Mouse (Mus musculus) midbrain, embryonic 13.5 days (tissue): ENCODE results near the gene Krtap9-5. TPM values are rescaled to one million over a fixed set of nuclear protein-coding genes. Genes with fewer than 3 reads are reported as not detected.

Experiments used
- ATAC-seq: fragments of 200-750 bp; cut with Nextera tagmentation; 2 replicates; pipeline ENCODE4 v1.8.0; 2017; ENCODE audit warnings: mild to moderate bottlenecking, moderate TSS enrichment, moderate library complexity
- H3K27ac ChIP-seq: fragments of 300-500 bp; sonication (generic); 2 replicates; pipeline ENCODE4 v1.5.1; 2015; ENCODE audit warnings: inconsistent platforms, mild to moderate bottlenecking, moderate library complexity
- H3K27me3 ChIP-seq: fragments of 300-500 bp; sonication (generic); 2 replicates; pipeline ENCODE4 v1.6.1; 2015; ENCODE audit warnings: mild to moderate bottlenecking, inconsistent platforms
- H3K36me3 ChIP-seq: fragments of 300-500 bp; sonication (generic); 2 replicates; pipeline ENCODE4 v1.6.1; 2015; ENCODE audit warnings: mild to moderate bottlenecking, inconsistent platforms
- H3K4me1 ChIP-seq: fragments of 300-500 bp; sonication (generic); replicated peaks from 2 replicates; pipeline ENCODE4 v1.6.1; 2015; ENCODE audit warnings: inconsistent platforms
- H3K4me2 ChIP-seq: fragments of 300-500 bp; sonication (generic); replicated peaks from 2 replicates; pipeline ENCODE4 v1.6.1; 2015; ENCODE audit warnings: moderate library complexity, mild to moderate bottlenecking, inconsistent platforms
- H3K4me3 ChIP-seq: fragments of 300-500 bp; sonication (generic); replicated peaks from 2 replicates; pipeline ENCODE4 v1.5.1; 2015; ENCODE audit warnings: mild to moderate bottlenecking, inconsistent platforms
- H3K9ac ChIP-seq: fragments of 300-500 bp; sonication (generic); replicated peaks from 2 replicates; pipeline ENCODE4 v1.6.1; 2015; ENCODE audit warnings: mild to moderate bottlenecking, inconsistent platforms
- H3K9me3 ChIP-seq: fragments of 300-500 bp; sonication (generic); 2 replicates; pipeline ENCODE4 v1.6.1; 2016; ENCODE audit warnings: mild to moderate bottlenecking, inconsistent platforms
- WGBS: fragments of 180-500 bp; shearing (Covaris S2); methylation state at CpG from one replicate; pipeline ENCODE4 v1.1.7; 2015; 5-methylcytosine and 5-hydroxymethylcytosine counted together
- polyA plus RNA-seq: library from polyadenylated mRNA; unstranded; fragments of >200 nt; fragmentation: Nextera tagmentation; extraction: Ambion mirVana; gene quantifications from 2 replicates; pipeline ENCODE4 v1.2.1, GENCODE M21; 2015

Gene Krtap9-5
- polyA plus RNA-seq, 1 experiment from 2014 or later: not detected

DNA sequence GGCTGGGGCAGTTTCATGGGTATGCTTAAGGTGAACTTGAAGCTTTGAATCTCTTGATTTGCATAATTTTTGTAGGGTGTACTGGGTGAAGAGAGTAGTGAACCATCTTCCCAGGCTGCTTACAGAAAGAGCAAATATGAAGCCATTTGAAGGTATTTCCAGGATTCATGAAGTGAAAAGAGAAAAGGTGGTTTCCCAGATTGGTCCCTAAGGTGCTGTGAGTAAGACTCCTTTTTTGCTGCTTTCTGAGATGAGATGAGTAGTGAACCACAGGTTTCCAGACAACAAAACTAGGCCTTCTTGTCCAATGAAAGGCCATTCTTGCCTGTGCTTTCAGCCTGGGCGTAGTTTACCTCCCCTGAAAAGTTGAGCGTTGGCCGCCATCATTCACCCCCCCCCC lies 40.3 kb downstream of the Krtap9-5 start:
- Histone ChIP-seq H3K36me3 (no peaks in the 10 kb centered on the region), H3K27ac (no peak overlapping the region), H3K4me1 (no peaks in the 10 kb centered on the region), H3K9me3 (no peaks in the 10 kb centered on the region), H3K4me2 (no peak overlapping the region), H3K4me3 (no peak overlapping the region), H3K27me3 (no peaks in the 10 kb centered on the region), H3K9ac (no peak overlapping the region)
- WGBS: 92% methylated on average over 3 of the region's 3 CpGs
- ATAC-seq: no peak

DNA sequence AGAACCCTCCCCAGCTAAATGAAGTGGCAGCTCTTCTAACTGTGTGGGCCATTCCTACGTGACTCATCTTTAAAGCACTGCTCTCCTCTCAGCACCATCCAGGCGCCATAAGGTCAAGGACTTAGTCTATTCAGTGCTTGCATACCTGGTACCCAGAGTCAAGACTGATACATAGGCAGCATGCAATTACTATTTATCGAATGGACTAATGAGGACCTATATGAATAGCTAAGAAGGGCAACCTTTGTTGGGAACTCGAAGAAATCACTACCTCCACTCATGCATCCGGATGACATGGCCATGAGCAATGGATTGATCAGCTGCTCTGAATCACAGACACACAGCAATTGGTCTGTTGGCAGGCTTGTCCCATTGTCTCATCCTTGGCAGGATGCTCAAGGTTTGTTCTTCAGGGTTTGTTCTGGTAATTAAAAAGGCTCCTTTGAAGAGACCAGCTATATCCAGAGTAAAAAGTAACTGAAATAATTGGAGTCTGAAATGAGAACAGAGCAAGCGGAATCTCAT lies 41.7 kb downstream of the Krtap9-5 start:
- H3K4me1 ChIP-seq: 0 out of 2 replicates have a peak, but pooled peaks cover 3% of the 10 kb centered on the region
- no peak overlapping the region for H3K4me3 ChIP-seq
- no peaks in the 10 kb centered on the region for H3K9me3 ChIP-seq
- no peak for ATAC-seq
- WGBS: 85% methylated on average over 6 of the region's 6 CpGs
- H3K27me3 ChIP-seq: no peaks in the 10 kb centered on the region
- H3K27ac ChIP-seq: no peak overlapping the region
- no peak overlapping the region for H3K4me2 ChIP-seq
- no peak overlapping the region for H3K9ac ChIP-seq
- no peaks in the 10 kb centered on the region for H3K36me3 ChIP-seq

DNA sequence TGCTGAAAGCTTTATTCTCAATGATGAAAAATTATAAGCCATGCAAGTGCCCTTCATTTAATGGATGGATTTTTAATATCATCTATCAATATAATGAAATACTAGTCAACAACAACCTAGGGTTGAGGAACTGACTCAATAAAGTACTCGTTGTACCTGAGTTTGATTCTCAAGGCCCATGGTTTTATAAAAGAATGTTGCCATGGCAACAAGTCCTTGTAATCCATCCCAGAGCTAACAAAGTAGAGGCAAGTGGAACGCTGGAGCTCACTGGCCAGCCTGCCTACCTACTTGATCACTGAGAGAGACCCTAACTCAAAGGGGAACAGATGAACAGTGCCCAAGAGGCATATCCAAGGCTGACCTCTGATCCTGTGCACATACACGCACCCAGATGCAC lies 42.3 kb downstream of the Krtap9-5 start:
- Histone ChIP-seq H3K4me1 (0 out of 2 replicates have a peak, but pooled peaks cover 3% of the 10 kb centered on the region), H3K27me3 (no peaks in the 10 kb centered on the region), H3K9me3 (no peaks in the 10 kb centered on the region), H3K9ac (no peak overlapping the region), H3K27ac (no peak overlapping the region), H3K36me3 (no peaks in the 10 kb centered on the region), H3K4me3 (no peak overlapping the region), H3K4me2 (no peak overlapping the region)
- 68% methylated on average over 3 of the region's 3 CpGs for WGBS
- no peak for ATAC-seq

DNA sequence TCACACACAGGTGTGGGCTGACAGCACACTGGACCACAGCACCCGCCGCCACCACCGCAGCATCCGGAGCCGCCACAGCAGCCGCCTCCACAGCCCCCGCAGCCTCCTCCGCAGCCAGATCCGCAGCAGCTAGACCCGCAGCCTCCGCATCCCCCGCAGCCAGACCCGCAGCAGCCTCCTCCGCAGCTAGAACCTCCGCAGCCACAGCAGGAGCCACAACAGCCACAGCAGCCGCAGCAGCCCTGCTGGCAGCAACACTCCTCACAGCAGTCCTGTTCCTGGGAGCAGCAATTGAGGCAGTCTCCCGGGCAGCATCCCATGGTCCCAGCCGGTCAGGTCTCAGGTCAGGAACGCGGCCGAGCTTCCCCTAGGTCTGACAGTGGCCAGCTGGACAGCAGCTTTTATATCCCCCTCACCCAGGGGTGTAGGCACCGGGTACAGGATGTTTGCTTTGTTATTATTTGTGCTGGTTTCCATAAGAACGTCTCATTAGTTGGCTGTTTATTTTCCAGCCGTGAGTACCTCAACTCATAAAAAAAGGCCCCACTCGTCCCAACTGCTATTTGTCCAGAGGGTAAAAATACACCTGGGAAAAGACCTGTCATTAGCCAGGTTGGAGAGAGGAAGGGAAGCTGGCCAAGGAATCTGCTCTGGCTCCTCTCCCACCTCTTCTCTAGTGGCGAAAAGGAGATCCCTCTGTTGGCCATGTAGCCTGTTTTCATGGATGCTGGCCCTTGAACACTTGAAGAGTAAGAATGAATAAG lies 45.5 kb downstream of the Krtap9-5 start, which contains the start of gene Krtap17-1:
TSS of gene Krtap17-1 (minus strand) at position 375 of the 764 bp plus-strand sequence.
- Histone ChIP-seq H3K36me3 (no peaks in the 10 kb centered on the region), H3K27ac (no peak within 1 kb of the TSS), H3K4me2 (peak within 1 kb of the TSS; percentile 44), H3K4me1 (0 out of 2 replicates have a peak, but pooled peaks cover 3% of the 10 kb centered on the region), H3K9me3 (no peaks in the 10 kb centered on the region), H3K27me3 (no peaks in the 10 kb centered on the region), H3K4me3 (peak within 1 kb of the TSS; percentile 28), H3K9ac (0 out of 2 replicates have a peak within 1 kb of the TSS, but pooled peaks have one; percentile 46)
- 30% methylated on average over 26 of the region's 26 CpGs for WGBS
- ATAC-seq: no peak

DNA sequence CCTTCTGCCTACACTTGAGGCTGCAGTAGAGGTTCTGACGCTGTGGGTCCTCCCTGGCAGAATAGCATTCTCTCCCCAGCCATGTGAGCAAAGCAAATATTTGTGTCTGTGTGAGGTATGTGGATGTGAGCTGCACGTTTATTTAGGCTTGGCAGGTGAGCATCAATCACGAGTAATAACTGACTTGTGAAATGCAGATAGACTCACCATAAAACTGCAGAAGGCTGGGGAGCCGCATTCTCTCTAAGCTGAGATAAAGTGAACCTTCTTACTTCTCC lies 46.0 kb downstream of the Krtap9-5 start:
- Histone ChIP-seq H3K4me1 (0 out of 2 replicates have a peak, but pooled peaks cover 3% of the 10 kb centered on the region), H3K27me3 (no peaks in the 10 kb centered on the region), H3K9me3 (no peaks in the 10 kb centered on the region), H3K27ac (no peak overlapping the region), H3K4me2 (no peak overlapping the region), H3K4me3 (no peak overlapping the region), H3K9ac (no peak overlapping the region), H3K36me3 (no peaks in the 10 kb centered on the region)
- 78% methylated on average over 4 of the region's 4 CpGs for WGBS
- ATAC-seq: no peak

GRCm38 (mm10) chr11:99999091-99999490 lies 50.8 kb downstream of the Krtap9-5 start:
- Histone ChIP-seq H3K4me1 (no peaks in the 10 kb centered on the region), H3K27me3 (no peaks in the 10 kb centered on the region), H3K4me3 (no peak overlapping the region), H3K4me2 (no peak overlapping the region), H3K9ac (no peak overlapping the region), H3K27ac (no peak overlapping the region), H3K36me3 (no peaks in the 10 kb centered on the region), H3K9me3 (no peaks in the 10 kb centered on the region)
- WGBS: 91% methylated on average over 7 of the region's 7 CpGs
- ATAC-seq: no peak

Other genes starting within 250 kb of the Krtap9-5 start
- gene Gm14180, start 214.2 kb upstream of the Krtap9-5 start, polyA plus RNA-seq: not detected in 2 replicates
- gene Gm11595, start 175.6 kb upstream of the Krtap9-5 start, polyA plus RNA-seq: not detected in 2 replicates
- gene Krtap4-8, start 167.8 kb upstream of the Krtap9-5 start, polyA plus RNA-seq: not detected in 2 replicates
- gene Krtap4-9, start 163.3 kb upstream of the Krtap9-5 start, polyA plus RNA-seq: not detected in 2 replicates
- not detected in 2 replicates for gene Gm11596, start 155.0 kb upstream of the Krtap9-5 start, polyA plus RNA-seq
- not detected in 2 replicates for gene Gm11569, start 149.5 kb upstream of the Krtap9-5 start, polyA plus RNA-seq
- not detected in 2 replicates for gene Gm11554, start 144.0 kb upstream of the Krtap9-5 start, polyA plus RNA-seq
- not detected in 2 replicates for gene Krtap4-13, start 138.6 kb upstream of the Krtap9-5 start, polyA plus RNA-seq
- gene Gm11564, start 132.8 kb upstream of the Krtap9-5 start, polyA plus RNA-seq: not detected in 2 replicates
- not detected in 2 replicates for gene 2300003K06Rik, start 110.4 kb upstream of the Krtap9-5 start, polyA plus RNA-seq
- gene Krtap4-16, start 96.9 kb upstream of the Krtap9-5 start, polyA plus RNA-seq: not detected in 2 replicates
- gene Gm11568, start 90.6 kb upstream of the Krtap9-5 start, polyA plus RNA-seq: not detected in 2 replicates
- not detected in 2 replicates for gene Gm11559, start 84.0 kb upstream of the Krtap9-5 start, polyA plus RNA-seq
- not detected in 2 replicates for gene Krtap9-1, start 75.1 kb upstream of the Krtap9-5 start, polyA plus RNA-seq
- not detected in 2 replicates for gene Gm11567, start 69.3 kb upstream of the Krtap9-5 start, polyA plus RNA-seq
- not detected in 2 replicates for gene Krtap31-1, start 40.6 kb upstream of the Krtap9-5 start, polyA plus RNA-seq
- gene Gm11565, start 33.7 kb upstream of the Krtap9-5 start, polyA plus RNA-seq: not detected in 2 replicates
- gene Krtap31-2, start 12.2 kb upstream of the Krtap9-5 start, polyA plus RNA-seq: not detected in 2 replicates
- gene Krtap29-1, start 30.6 kb downstream of the Krtap9-5 start, polyA plus RNA-seq: not detected in 2 replicates
- not detected in 2 replicates for gene Krtap16-1, start 38.1 kb downstream of the Krtap9-5 start, polyA plus RNA-seq
- gene Krtap17-1, start 45.5 kb downstream of the Krtap9-5 start, polyA plus RNA-seq: 0.28 and 0.37 TPM in 2 replicates
- gene Krt33a, start 67.7 kb downstream of the Krtap9-5 start, polyA plus RNA-seq: not detected in 2 replicates
- not detected in 2 replicates for gene Krt33b, start 81.4 kb downstream of the Krtap9-5 start, polyA plus RNA-seq
- gene Krt34, start 93.1 kb downstream of the Krtap9-5 start, polyA plus RNA-seq: not detected in 2 replicates
- gene Krt31, start 102.1 kb downstream of the Krtap9-5 start, polyA plus RNA-seq: not detected in 2 replicates
- not detected in 2 replicates for gene Krt32, start 139.8 kb downstream of the Krtap9-5 start, polyA plus RNA-seq
- not detected in 2 replicates for gene Krt35, start 147.8 kb downstream of the Krtap9-5 start, polyA plus RNA-seq
- not detected in 2 replicates for gene Krt36, start 157.2 kb downstream of the Krtap9-5 start, polyA plus RNA-seq
- 0.22 TPM in 1 of 2 replicates, not detected in the other for gene Krt13, start 173.1 kb downstream of the Krtap9-5 start, polyA plus RNA-seq
- 0.41 and 0.98 TPM in 2 replicates for gene Krt15, start 187.5 kb downstream of the Krtap9-5 start, polyA plus RNA-seq
- gene Krt19, start 200.2 kb downstream of the Krtap9-5 start, polyA plus RNA-seq: 0.86 and 1.4 TPM in 2 replicates
- not detected in 2 replicates for gene Krt9, start 244.8 kb downstream of the Krtap9-5 start, polyA plus RNA-seq